ENCODE assay signal across 28 mouse cellular contexts in the genomic region with DNA sequence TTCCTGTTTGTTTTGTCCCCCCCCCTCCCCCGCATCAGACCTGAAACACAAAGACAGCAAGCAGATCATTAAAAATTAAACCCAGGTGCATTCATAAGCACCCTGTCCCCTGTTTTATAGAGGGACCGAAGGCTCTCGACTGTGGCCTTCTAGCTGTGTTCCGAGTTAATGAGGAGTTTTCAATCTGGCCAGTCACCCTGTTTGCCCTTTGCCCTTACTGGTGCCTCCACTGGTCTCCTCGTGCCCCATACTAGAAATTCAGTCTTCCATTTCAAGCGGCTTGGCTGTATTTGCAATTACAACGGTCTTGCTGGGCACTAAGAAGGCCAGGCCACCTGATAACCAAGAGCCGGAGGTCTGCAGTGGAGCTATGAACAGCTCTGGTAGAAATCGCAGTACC.
DNase-seq lines count a peak whose midpoint lies in the region; ATAC-seq and TF ChIP-seq lines count a peak whose summit lies in the region.
"Had no signal": no experiment of that assay in that cellular context is flagged by ENCODE, and none has a peak within 500 bp of the region (broad histone marks: within the 10 kb centered on the region; RNA-seq: fewer than 3 reads in every experiment).

No protein-coding gene starts in this region.

- no peaks in the 10 kb centered on the region for H3K27me3 ChIP-seq in forebrain, embryonic 16.5 days (replicated peaks; ENCODE audit: control insufficient read depth, insufficient read depth, low read length)
- no peaks in the 10 kb centered on the region for H3K27me3 ChIP-seq in forebrain, postnatal 0 days (ENCODE audit: insufficient read depth, low read length)
- H3K27me3 ChIP-seq in limb, embryonic 11.5 days (ENCODE audit: control insufficient read depth, insufficient read depth, low read length): no peaks in the 10 kb centered on the region
- H3K27me3 ChIP-seq in limb, embryonic 10.5 days (ENCODE audit: low read depth, poor library complexity, severe bottlenecking): no peaks in the 10 kb centered on the region
- no peaks in the 10 kb centered on the region for H3K27me3 ChIP-seq in kidney, embryonic 16.5 days (ENCODE audit: insufficient read depth, low read length)
- H3K27me3 ChIP-seq in liver, embryonic 11.5 days (replicated peaks; ENCODE audit: control insufficient read depth, insufficient read depth, low read length): no peaks in the 10 kb centered on the region
- H3K27me3 ChIP-seq: forebrain, embryonic 13.5 days; heart, embryonic 12.5 days; hindbrain, embryonic 13.5 days; limb, embryonic 15.5 days; stomach, embryonic 15.5 days had no signal

- TF ChIP-seq CTCF in forebrain, postnatal 0 days (IDR thresholded peaks at IDR 0.05; ENCODE audit: low read depth): no peak

- H3K27ac ChIP-seq in forebrain, embryonic 16.5 days (ENCODE audit: low read length): no peak overlapping the region
- no peak overlapping the region for H3K27ac ChIP-seq in forebrain, postnatal 0 days (ENCODE audit: low read depth, low read length)
- no peak overlapping the region for H3K27ac ChIP-seq in limb, embryonic 11.5 days (replicated peaks; ENCODE audit: low read depth, low read length)
- no peak overlapping the region for H3K27ac ChIP-seq in limb, embryonic 10.5 days
- no peak overlapping the region for H3K27ac ChIP-seq in kidney, embryonic 16.5 days (ENCODE audit: low read length)
- H3K27ac ChIP-seq in liver, embryonic 11.5 days (ENCODE audit: low read depth, low read length): no peak overlapping the region
- H3K27ac ChIP-seq: forebrain, embryonic 13.5 days; gastrocnemius, adult 2 months; heart, adult 2 months; hindbrain, embryonic 13.5 days; layer of hippocampus, adult 2 months; limb, embryonic 15.5 days; liver, embryonic 14.5 days; macrophage; stomach, embryonic 15.5 days had no signal

- H3K4me3 ChIP-seq in forebrain, embryonic 16.5 days (replicated peaks; ENCODE audit: low read length): no peak overlapping the region
- H3K4me3 ChIP-seq in forebrain, postnatal 0 days (ENCODE audit: low read depth, low read length): no peak overlapping the region
- no peak overlapping the region for H3K4me3 ChIP-seq in limb, embryonic 11.5 days (ENCODE audit: low read depth, low read length)
- H3K4me3 ChIP-seq in limb, embryonic 10.5 days: no peak overlapping the region
- no peak overlapping the region for H3K4me3 ChIP-seq in kidney, embryonic 16.5 days (ENCODE audit: low read length)
- H3K4me3 ChIP-seq in liver, embryonic 11.5 days (ENCODE audit: low read depth, low read length): no peak overlapping the region
- H3K4me3 ChIP-seq: erythroblast, embryonic 14.5 days; forebrain, embryonic 13.5 days; gastrocnemius, adult 2 months; heart, adult 2 months; heart, embryonic 12.5 days; hindbrain, embryonic 13.5 days; layer of hippocampus, adult 2 months; limb, embryonic 15.5 days; stomach, embryonic 15.5 days had no signal

- DNase-seq in forebrain, postnatal 0 days: no peak
- peak; percentile 32 for DNase-seq in limb, embryonic 11.5 days (ENCODE audit: low spot score)
- DNase-seq in limb, embryonic 10.5 days (ENCODE audit: low spot score): no peak
- DNase-seq in retina, embryonic 14.5 days (ENCODE audit: low spot score): peak; percentile 39
- DNase-seq in liver, embryonic 11.5 days (ENCODE audit: low spot score): no peak
- DNase-seq: adrenal gland, postnatal 10 days; cerebellum, adult 11 months; cerebellum, adult 9-10 months; cerebellum, postnatal 36 days; gastrocnemius, adult 2 months; heart, adult 2 months; heart, postnatal 4 days; lung, adult 2 months; lung, postnatal 10 days; right cerebral cortex, postnatal 25 days had no signal

- no peak overlapping the region for H3K9ac ChIP-seq in forebrain, embryonic 16.5 days (replicated peaks; ENCODE audit: low read depth, low read length)
- no peak overlapping the region for H3K9ac ChIP-seq in forebrain, postnatal 0 days
- H3K9ac ChIP-seq in limb, embryonic 11.5 days (ENCODE audit: low read length): no peak overlapping the region
- no peak overlapping the region for H3K9ac ChIP-seq in kidney, embryonic 16.5 days (replicated peaks; ENCODE audit: low read length)
- H3K9ac ChIP-seq in liver, embryonic 11.5 days (ENCODE audit: low read depth, low read length): no peak overlapping the region
- H3K9ac ChIP-seq: forebrain, embryonic 13.5 days; heart, embryonic 12.5 days; hindbrain, embryonic 13.5 days; limb, embryonic 15.5 days; liver, embryonic 14.5 days; stomach, embryonic 15.5 days had no signal

- no peak overlapping the region for H3K4me2 ChIP-seq in forebrain, embryonic 16.5 days (ENCODE audit: low read length)
- no peak overlapping the region for H3K4me2 ChIP-seq in forebrain, postnatal 0 days (ENCODE audit: low read depth)
- peak overlapping the region; percentile 12; the same call in 1 of the 2 replicates for H3K4me2 ChIP-seq in limb, embryonic 11.5 days (ENCODE audit: low read depth, severe bottlenecking)
- H3K4me2 ChIP-seq in kidney, embryonic 16.5 days (replicated peaks; ENCODE audit: low read depth, low read length): no peak overlapping the region
- H3K4me2 ChIP-seq in liver, embryonic 11.5 days: no peak overlapping the region
- H3K4me2 ChIP-seq: forebrain, embryonic 13.5 days; heart, embryonic 12.5 days; hindbrain, embryonic 13.5 days; limb, embryonic 15.5 days; stomach, embryonic 15.5 days had no signal

- no peaks in the 10 kb centered on the region for H3K9me3 ChIP-seq in forebrain, embryonic 16.5 days (ENCODE audit: control insufficient read depth, low read length)
- no peaks in the 10 kb centered on the region for H3K9me3 ChIP-seq in forebrain, postnatal 0 days (ENCODE audit: low read length)
- H3K9me3 ChIP-seq in limb, embryonic 11.5 days (ENCODE audit: control insufficient read depth, low read length): no peaks in the 10 kb centered on the region
- no peaks in the 10 kb centered on the region for H3K9me3 ChIP-seq in limb, embryonic 10.5 days (replicated peaks)
- no peaks in the 10 kb centered on the region for H3K9me3 ChIP-seq in kidney, embryonic 16.5 days (ENCODE audit: low read length)
- H3K9me3 ChIP-seq in liver, embryonic 11.5 days (ENCODE audit: control insufficient read depth, low read length): no peaks in the 10 kb centered on the region
- H3K9me3 ChIP-seq: forebrain, embryonic 13.5 days; hindbrain, embryonic 13.5 days; limb, embryonic 15.5 days; stomach, embryonic 15.5 days had no signal

- no peaks in the 10 kb centered on the region for H3K36me3 ChIP-seq in forebrain, embryonic 16.5 days (ENCODE audit: control insufficient read depth, insufficient read depth)
- no peaks in the 10 kb centered on the region for H3K36me3 ChIP-seq in forebrain, postnatal 0 days (ENCODE audit: insufficient read depth)
- no peaks in the 10 kb centered on the region for H3K36me3 ChIP-seq in limb, embryonic 11.5 days (ENCODE audit: control insufficient read depth, insufficient read depth, low read length)
- no peaks in the 10 kb centered on the region for H3K36me3 ChIP-seq in limb, embryonic 10.5 days
- no peaks in the 10 kb centered on the region for H3K36me3 ChIP-seq in kidney, embryonic 16.5 days (ENCODE audit: insufficient read depth, low read length)
- no peaks in the 10 kb centered on the region for H3K36me3 ChIP-seq in liver, embryonic 11.5 days (ENCODE audit: control insufficient read depth, insufficient read depth, low read length)
- H3K36me3 ChIP-seq: heart, embryonic 12.5 days; hindbrain, embryonic 13.5 days; limb, embryonic 15.5 days; stomach, embryonic 15.5 days had no signal

- ATAC-seq in forebrain, embryonic 16.5 days: 0 out of 2 replicates have a peak, but pooled peaks have one; percentile 25
- no peak for ATAC-seq in forebrain, postnatal 0 days
- ATAC-seq in limb, embryonic 11.5 days (ENCODE audit: insufficient number of reproducible peaks, low FRiP score, low TSS enrichment, low read depth): no peak; the same call in 1 of the 2 replicates
- peak; percentile 78 for ATAC-seq in kidney, embryonic 16.5 days (ENCODE audit: low FRiP score, low TSS enrichment)
- ATAC-seq in liver, embryonic 11.5 days (replicated peaks; ENCODE audit: low FRiP score): no peak
- ATAC-seq: forebrain, embryonic 13.5 days; inflammation-experienced regulatory T-cells, adult 6 months; Patski had no signal

- 0 out of 2 replicates have a peak, but pooled peaks cover 6% of the 10 kb centered on the region for H3K4me1 ChIP-seq in forebrain, embryonic 16.5 days (replicated peaks; ENCODE audit: control insufficient read depth, insufficient read depth, low read length)
- H3K4me1 ChIP-seq in forebrain, postnatal 0 days (ENCODE audit: insufficient read depth): no peaks in the 10 kb centered on the region
- H3K4me1 ChIP-seq in limb, embryonic 11.5 days (ENCODE audit: control insufficient read depth, insufficient read depth, low read length): peaks cover 4% of the 10 kb centered on the region; the same call in 1 of the 2 replicates
- peaks cover 10% of the 10 kb centered on the region for H3K4me1 ChIP-seq in limb, embryonic 10.5 days
- H3K4me1 ChIP-seq in kidney, embryonic 16.5 days (ENCODE audit: insufficient read depth, low read length): 0 out of 2 replicates have a peak, but pooled peaks cover 4% of the 10 kb centered on the region
- no peaks in the 10 kb centered on the region for H3K4me1 ChIP-seq in liver, embryonic 11.5 days (replicated peaks; ENCODE audit: control insufficient read depth, insufficient read depth, low read length)
- H3K4me1 ChIP-seq: heart, embryonic 12.5 days; limb, embryonic 15.5 days; stomach, embryonic 15.5 days had no signal

- 62% methylated on average over 9 of the region's 9 CpGs for WGBS in forebrain, embryonic 16.5 days
- 60% methylated on average over 9 of the region's 9 CpGs for WGBS in forebrain, postnatal 0 days
- WGBS in limb, embryonic 11.5 days: 31% methylated on average over 9 of the region's 9 CpGs
- 41% methylated on average over 9 of the region's 9 CpGs for WGBS in limb, embryonic 10.5 days
- 34% methylated on average over 9 of the region's 9 CpGs for WGBS in kidney, embryonic 16.5 days
- 82% methylated on average over 9 of the region's 9 CpGs for WGBS in liver, embryonic 11.5 days

Comparison
In these comparisons a context has a peak if more than half of its experiments do, and no peak if none do; other contexts are left out.
1. ATAC-seq: peak in forebrain, embryonic 16.5 days (single experiment) and kidney, embryonic 16.5 days (single experiment); none in forebrain, postnatal 0 days (single experiment), limb, embryonic 11.5 days (single experiment) and liver, embryonic 11.5 days (single experiment).
2. DNase-seq: peak in limb, embryonic 11.5 days (single experiment) and retina, embryonic 14.5 days (single experiment); none in forebrain, postnatal 0 days (single experiment), limb, embryonic 10.5 days (single experiment) and liver, embryonic 11.5 days (single experiment).